Mouse (Mus musculus): Measurements from ENCODE around the gene Slc17a7. TPM values are rescaled to one million over a fixed set of nuclear protein-coding genes. Genes with fewer than 3 reads are reported as not detected.

The Slc17a7 gene
- polyA plus RNA-seq, 1 experiment from 2014 or later = 0.19 TPM

- ChIA-PET POLR2A (no interaction called here), CTCF (interaction anchor here (5.1 kb wide), 1 partner anchor 34 kb away, joined by 30 read pairs; no protein-coding TSS in a partner anchor)
- TF ChIP-seq CTCF (IDR thresholded peaks at IDR 0.05) = no peak
- H3K27me3 ChIP-seq = peaks cover 33% of the 10 kb centered on the region
- DNase-seq (ENCODE audit: low read depth, low spot score) = no peak
- no peak for ATAC-seq
- in situ Hi-C loops (cut with MboI; ENCODE audit: low pct_unique_long_range_greater_than_20kb) = no loop called here
Measured at GRCm38 (mm10) chr7:45196176-45196535, 32.4 kb downstream of the Slc17a7 start.

GRCm38 (mm10) chr7:45196994-45197393 is 33.2 kb downstream of the Slc17a7 start:
- in situ Hi-C loops (cut with MboI; ENCODE audit: low pct_unique_long_range_greater_than_20kb) = no loop called here
- no peak for TF ChIP-seq CTCF (IDR thresholded peaks at IDR 0.05)
- peaks cover 33% of the 10 kb centered on the region for H3K27me3 ChIP-seq
- DNase-seq (ENCODE audit: low read depth, low spot score) (no peak), ATAC-seq (no peak)
- POLR2A ChIA-PET = no interaction called here
- CTCF ChIA-PET = interaction anchor here (1.8 to 5.1 kb wide), 2 partner anchors 32 to 35 kb away, joined by 6 to 30 read pairs; no protein-coding TSS in a partner anchor

DNA sequence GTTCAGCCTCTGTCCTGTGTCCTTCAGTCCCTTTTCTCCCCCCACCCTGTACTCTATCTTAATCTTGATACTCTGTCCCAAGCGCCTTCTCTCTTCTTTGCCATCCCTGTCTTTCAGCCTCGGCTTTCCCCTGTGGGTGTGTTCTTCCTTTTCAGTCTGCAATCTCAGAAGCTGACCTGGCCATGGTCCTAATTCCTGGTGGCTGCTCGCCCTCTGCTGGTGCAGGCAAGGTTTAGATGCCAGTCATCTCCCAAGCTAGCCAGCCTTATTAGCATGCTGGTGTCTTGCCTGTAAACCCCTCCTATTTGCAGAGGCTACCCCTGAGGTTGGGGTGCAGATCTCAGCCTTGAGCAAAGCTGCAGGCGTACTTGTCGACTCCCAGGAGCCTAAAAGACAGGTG is 34.7 kb downstream of the Slc17a7 start:
- CTCF ChIA-PET = interaction anchor here (1.0 to 5.1 kb wide), 6 partner anchors 9 to 41 kb away, joined by 4 to 30 read pairs (median 4); no protein-coding TSS in a partner anchor
- no peak for TF ChIP-seq CTCF (IDR thresholded peaks at IDR 0.05)
- POLR2A ChIA-PET = no interaction called here
- ATAC-seq (peak; percentile 22), DNase-seq (ENCODE audit: low read depth, low spot score) (no peak)
- peaks cover 32% of the 10 kb centered on the region for H3K27me3 ChIP-seq
- in situ Hi-C loops (cut with MboI; ENCODE audit: low pct_unique_long_range_greater_than_20kb) = no loop called here

DNA sequence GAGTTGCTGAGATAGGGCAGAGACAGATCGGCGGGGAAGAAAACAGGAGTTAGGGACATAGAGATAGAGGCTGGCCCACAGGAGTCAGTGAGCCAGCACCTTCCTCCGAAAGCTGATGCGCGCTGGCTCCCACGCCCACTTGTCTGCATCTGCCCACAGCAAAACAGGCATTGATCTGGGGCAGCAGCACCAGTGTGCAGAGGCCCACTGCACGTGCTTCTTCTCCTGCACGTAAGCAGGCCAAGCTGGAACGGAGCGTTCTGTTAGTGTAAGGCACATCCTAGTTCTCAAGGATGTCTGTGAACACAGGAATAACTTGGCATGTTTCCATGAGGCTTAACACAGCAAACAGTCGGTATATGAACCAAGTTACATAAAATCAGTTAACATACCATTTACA is 35.2 kb downstream of the Slc17a7 start:
- ChIA-PET POLR2A (interaction anchor here (0.6 kb wide), 1 partner anchor 17 kb away, joined by 3 read pairs; the partner anchor contains the start of gene Tead2), CTCF (interaction anchor here (1.0 to 5.1 kb wide), 6 partner anchors 9 to 41 kb away, joined by 4 to 30 read pairs (median 4); no protein-coding TSS in a partner anchor)
- H3K27me3 ChIP-seq = peaks cover 29% of the 10 kb centered on the region
- no peak for TF ChIP-seq CTCF (IDR thresholded peaks at IDR 0.05)
- ATAC-seq (no peak), DNase-seq (ENCODE audit: low read depth, low spot score) (no peak)
- in situ Hi-C loops (cut with MboI; ENCODE audit: low pct_unique_long_range_greater_than_20kb) = no loop called here

GRCm38 (mm10) chr7:45202654-45203053 is 38.9 kb downstream of the Slc17a7 start:
- no peak for TF ChIP-seq CTCF (IDR thresholded peaks at IDR 0.05)
- DNase-seq (ENCODE audit: low read depth, low spot score) (no peak), ATAC-seq (no peak)
- in situ Hi-C loops (cut with MboI; ENCODE audit: low pct_unique_long_range_greater_than_20kb) = no loop called here
- POLR2A ChIA-PET = no interaction called here
- H3K27me3 ChIP-seq = peaks cover 19% of the 10 kb centered on the region
- CTCF ChIA-PET = interaction anchor here (1.0 kb wide), 1 partner anchor 41 kb away, joined by 3 read pairs; no protein-coding TSS in a partner anchor

GRCm38 (mm10) chr7:45204380-45205143 is 40.8 kb downstream of the Slc17a7 start, which contains the start of gene Ccdc155:
Gene Ccdc155, minus strand, starts transcription at chr7:45204892.
- DNase-seq (ENCODE audit: low read depth, low spot score) (no peak), ATAC-seq (peak; percentile 12)

DNA sequence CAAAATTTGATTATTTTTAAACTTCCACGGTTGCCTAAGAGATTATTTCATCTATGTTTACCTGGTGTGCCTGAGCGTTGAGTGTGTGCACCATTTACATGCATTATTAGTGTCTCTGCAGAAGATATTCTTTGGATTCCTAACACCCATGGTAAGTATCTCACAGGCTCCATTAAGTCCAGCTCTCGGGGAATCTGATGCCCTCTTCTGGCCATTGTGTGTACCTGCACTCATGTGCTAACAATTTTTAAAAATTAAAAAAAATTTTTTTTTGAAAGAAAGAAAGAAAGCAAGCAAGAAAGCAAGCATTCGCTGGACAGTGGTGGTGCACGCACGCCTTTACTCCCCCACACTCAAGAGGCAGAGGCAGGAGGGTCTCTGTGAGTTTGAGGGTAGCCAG is 44.5 kb downstream of the Slc17a7 start:
- no peak for TF ChIP-seq CTCF (IDR thresholded peaks at IDR 0.05)
- DNase-seq (ENCODE audit: low read depth, low spot score) = no peak
- POLR2A ChIA-PET = no interaction called here
- H3K27me3 ChIP-seq = peaks cover 14% of the 10 kb centered on the region
- in situ Hi-C loops (cut with MboI; ENCODE audit: low pct_unique_long_range_greater_than_20kb) = no loop called here
- ATAC-seq = no peak
- CTCF ChIA-PET = no interaction called here

More at GRCm38 (mm10) chr7:45204380-45205143, 40.8 kb downstream of the Slc17a7 start, which contains the start of gene Ccdc155:
- ChIA-PET POLR2A (interaction anchor here (0.7 kb wide), 1 partner anchor 49 kb away, joined by 3 read pairs; no protein-coding TSS in a partner anchor), CTCF (interaction anchor here (0.8 kb wide), 1 partner anchor 42 kb away, joined by 4 read pairs; no protein-coding TSS in a partner anchor)
- in situ Hi-C loops (cut with MboI; ENCODE audit: low pct_unique_long_range_greater_than_20kb) = no loop called here
- TF ChIP-seq CTCF (IDR thresholded peaks at IDR 0.05) = no peak
- peaks cover 19% of the 10 kb centered on the region for H3K27me3 ChIP-seq

DNA sequence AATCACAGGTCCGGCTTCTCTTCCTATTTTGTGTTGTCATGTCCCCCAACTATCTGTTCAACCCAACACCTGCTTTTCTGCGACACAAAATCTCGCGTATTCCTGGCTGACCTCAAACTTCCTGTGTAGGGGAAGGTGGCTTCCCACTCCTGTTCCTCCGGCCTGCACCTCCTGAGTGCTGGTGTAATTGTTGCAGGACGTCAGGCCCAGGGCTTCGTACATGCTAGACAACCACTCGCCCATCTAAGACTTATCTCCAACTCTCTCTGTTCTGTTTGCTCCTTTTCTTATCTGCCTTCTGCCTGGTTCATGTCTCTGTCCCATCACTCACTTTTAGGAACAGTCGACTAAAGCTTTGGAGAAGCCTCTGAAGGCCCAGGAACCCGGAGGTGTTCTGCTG is 47.3 kb downstream of the Slc17a7 start:
- ATAC-seq = no peak
- POLR2A ChIA-PET = no interaction called here
- in situ Hi-C loops (cut with MboI; ENCODE audit: low pct_unique_long_range_greater_than_20kb) = no loop called here

GRCm38 (mm10) chr7:45211851-45212251 is 48.1 kb downstream of the Slc17a7 start, which contains the start of gene Dkkl1:
Gene Dkkl1, minus strand, starts transcription at chr7:45212147.
- H3K27me3 ChIP-seq = peaks cover 5% of the 10 kb centered on the region
- ATAC-seq (no peak), DNase-seq (ENCODE audit: low read depth, low spot score) (no peak)
- TF ChIP-seq CTCF (IDR thresholded peaks at IDR 0.05) = no peak
- in situ Hi-C loops (cut with MboI; ENCODE audit: low pct_unique_long_range_greater_than_20kb) = no loop called here
- ChIA-PET CTCF (no interaction called here), POLR2A (no interaction called here)

More for the DNA sequence above, 47.3 kb downstream of the Slc17a7 start:
- no peak for TF ChIP-seq CTCF (IDR thresholded peaks at IDR 0.05)
- CTCF ChIA-PET = no interaction called here
- DNase-seq (ENCODE audit: low read depth, low spot score) = no peak
- peaks cover 5% of the 10 kb centered on the region for H3K27me3 ChIP-seq

DNA sequence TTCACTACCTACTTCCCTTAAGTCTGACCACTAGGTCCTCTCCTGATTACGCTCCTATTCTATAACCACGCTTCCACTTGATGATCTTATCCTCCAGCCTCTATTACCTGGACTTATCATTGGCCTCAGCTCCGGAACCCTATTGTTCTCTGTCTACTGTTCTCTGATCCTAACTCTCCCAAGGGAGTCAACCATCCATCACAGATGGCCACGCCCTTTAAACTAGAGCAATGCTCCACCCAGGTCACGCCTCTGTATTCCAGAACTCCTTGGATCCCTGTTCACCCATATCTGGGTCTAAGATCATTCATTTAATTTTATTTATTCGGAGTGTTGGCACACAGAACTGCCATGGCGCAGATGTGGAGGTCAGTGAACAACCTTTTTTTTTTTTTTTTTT is 48.6 kb downstream of the Slc17a7 start:
- ATAC-seq (no peak), DNase-seq (ENCODE audit: low read depth, low spot score) (no peak)
- CTCF ChIA-PET = no interaction called here
- in situ Hi-C loops (cut with MboI; ENCODE audit: low pct_unique_long_range_greater_than_20kb) = no loop called here
- no peak for TF ChIP-seq CTCF (IDR thresholded peaks at IDR 0.05)
- H3K27me3 ChIP-seq = peaks cover 5% of the 10 kb centered on the region
- POLR2A ChIA-PET = no interaction called here

- peaks cover 5% of the 10 kb centered on the region for H3K27me3 ChIP-seq
- CTCF ChIA-PET = no interaction called here
- ATAC-seq (no peak), DNase-seq (ENCODE audit: low read depth, low spot score) (no peak)
- in situ Hi-C loops (cut with MboI; ENCODE audit: low pct_unique_long_range_greater_than_20kb) = no loop called here
- TF ChIP-seq CTCF (IDR thresholded peaks at IDR 0.05) = no peak
- POLR2A ChIA-PET = no interaction called here
Measured at GRCm38 (mm10) chr7:45213708-45214107, 50.0 kb downstream of the Slc17a7 start.

Measured in Patski (cell line).